8 mouse cellular contexts compared by ENCODE assay signal in the genomic region with DNA sequence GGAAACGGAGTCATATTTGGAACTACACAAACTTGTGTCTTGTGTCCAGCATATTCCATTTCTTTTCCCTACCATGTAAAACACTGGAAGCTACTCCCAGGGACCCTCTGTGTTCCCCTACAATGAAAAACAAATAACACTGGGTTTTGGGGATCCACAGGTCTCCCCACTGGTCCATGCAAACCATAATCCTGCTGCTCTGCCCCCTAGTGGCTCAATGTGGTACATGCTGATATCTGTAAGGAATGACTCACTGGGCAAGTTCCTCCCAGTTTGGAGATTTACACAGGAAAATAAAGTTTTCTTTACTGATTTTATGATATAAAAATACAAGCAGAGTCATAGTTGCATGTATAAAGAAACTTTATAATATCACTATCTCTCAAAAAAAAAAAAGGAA.
A peak's percentile ranks its signal among the peaks of the same experiment; 100 is the strongest.
DNase-seq lines count a peak whose midpoint lies in the region; ATAC-seq and TF ChIP-seq lines count a peak whose summit lies in the region.

No protein-coding gene starts in this region.

- peak; percentile 74 for TF ChIP-seq CTCF in E14TG2a.4 (conservative IDR thresholded peaks at IDR 0.05; ENCODE audit: low read length)
- TF ChIP-seq CTCF in bone marrow, adult 2 months (IDR thresholded peaks at IDR 0.05; ENCODE audit: control insufficient read depth, insufficient read depth, low read length): peak; percentile 48; the same call in 1 of the 2 replicates

- no peaks in the 10 kb centered on the region for H3K27me3 ChIP-seq in heart, embryonic 10.5 days (ENCODE audit: insufficient read depth, poor library complexity, severe bottlenecking)
- no peaks in the 10 kb centered on the region for H3K27me3 ChIP-seq in E14TG2a.4 (ENCODE audit: insufficient read depth, low read length)
- no peaks in the 10 kb centered on the region for H3K27me3 ChIP-seq in liver, embryonic 11.5 days (replicated peaks; ENCODE audit: control insufficient read depth, insufficient read depth, low read length)
- no peaks in the 10 kb centered on the region for H3K27me3 ChIP-seq in hindbrain, embryonic 11.5 days (ENCODE audit: control insufficient read depth, insufficient read depth, low read length)

- no peak for DNase-seq in heart, embryonic 10.5 days (ENCODE audit: low spot score)
- DNase-seq in heart, postnatal 25 days (ENCODE audit: low spot score): no peak
- DNase-seq in liver, embryonic 11.5 days (ENCODE audit: low spot score): no peak
- no peak for DNase-seq in urinary bladder, postnatal 10 days (ENCODE audit: low spot score)
- DNase-seq in hindbrain, embryonic 11.5 days (ENCODE audit: low spot score): no peak

- 0 out of 2 replicates have a peak overlapping the region, but pooled peaks have one; percentile 69 for H3K27ac ChIP-seq in heart, embryonic 10.5 days
- H3K27ac ChIP-seq in bone marrow, adult 2 months (ENCODE audit: control insufficient read depth, insufficient read depth, low read depth, low read length, poor library complexity): no peak overlapping the region
- H3K27ac ChIP-seq in liver, embryonic 11.5 days (ENCODE audit: low read depth, low read length): no peak overlapping the region
- H3K27ac ChIP-seq in hindbrain, embryonic 11.5 days (ENCODE audit: low read depth, low read length): no peak overlapping the region

- intact Hi-C loops in heart, postnatal 25 days (cut with DNase I): loop anchor here (2.0 kb wide), 1 partner anchor 108 kb away; no protein-coding TSS in a partner anchor

- no peak for TF ChIP-seq POLR2A in bone marrow, adult 2 months (IDR thresholded peaks at IDR 0.05; ENCODE audit: borderline replicate concordance, control insufficient read depth, low read depth, low read length)

- H3K4me1 ChIP-seq in heart, embryonic 10.5 days: peaks cover 64% of the 10 kb centered on the region
- H3K4me1 ChIP-seq in E14TG2a.4 (replicated peaks; ENCODE audit: low read depth, low read length): no peaks in the 10 kb centered on the region
- H3K4me1 ChIP-seq in bone marrow, adult 2 months (ENCODE audit: control insufficient read depth, insufficient read depth, low read length): no peaks in the 10 kb centered on the region
- peaks cover 19% of the 10 kb centered on the region for H3K4me1 ChIP-seq in liver, embryonic 11.5 days (replicated peaks; ENCODE audit: control insufficient read depth, insufficient read depth, low read length)
- H3K4me1 ChIP-seq in hindbrain, embryonic 11.5 days (replicated peaks; ENCODE audit: control insufficient read depth, insufficient read depth, low read length): peaks cover 9% of the 10 kb centered on the region

- H3K4me3 ChIP-seq in heart, embryonic 10.5 days: no peak overlapping the region
- no peak overlapping the region for H3K4me3 ChIP-seq in E14TG2a.4 (replicated peaks; ENCODE audit: low read length)
- no peak overlapping the region for H3K4me3 ChIP-seq in bone marrow, adult 2 months (replicated peaks; ENCODE audit: control insufficient read depth, low read depth, low read length)
- H3K4me3 ChIP-seq in liver, embryonic 11.5 days (ENCODE audit: low read depth, low read length): no peak overlapping the region
- H3K4me3 ChIP-seq in hindbrain, embryonic 11.5 days (ENCODE audit: low read depth, low read length): no peak overlapping the region

- peak; percentile 32; the same call in 1 of the 2 replicates for ATAC-seq in liver, embryonic 11.5 days (replicated peaks; ENCODE audit: low FRiP score)
- ATAC-seq in CD4-positive, CD25-positive, alpha-beta regulatory T cell, adult 4 months: no peak
- no peak for ATAC-seq in hindbrain, embryonic 11.5 days (ENCODE audit: low FRiP score)

- H3K9me3 ChIP-seq in heart, embryonic 10.5 days: no peaks in the 10 kb centered on the region
- H3K9me3 ChIP-seq in E14TG2a.4 (ENCODE audit: low read length): no peaks in the 10 kb centered on the region
- no peaks in the 10 kb centered on the region for H3K9me3 ChIP-seq in liver, embryonic 11.5 days (ENCODE audit: control insufficient read depth, low read length)
- H3K9me3 ChIP-seq in hindbrain, embryonic 11.5 days (ENCODE audit: control insufficient read depth, low read length): no peaks in the 10 kb centered on the region

- H3K36me3 ChIP-seq in heart, embryonic 10.5 days: no peaks in the 10 kb centered on the region
- no peaks in the 10 kb centered on the region for H3K36me3 ChIP-seq in E14TG2a.4 (ENCODE audit: insufficient read depth, low read length)
- no peaks in the 10 kb centered on the region for H3K36me3 ChIP-seq in liver, embryonic 11.5 days (ENCODE audit: control insufficient read depth, insufficient read depth, low read length)
- no peaks in the 10 kb centered on the region for H3K36me3 ChIP-seq in hindbrain, embryonic 11.5 days (ENCODE audit: control insufficient read depth, insufficient read depth, low read length)

- no peak overlapping the region for H3K9ac ChIP-seq in liver, embryonic 11.5 days (ENCODE audit: low read depth, low read length)
- H3K9ac ChIP-seq in hindbrain, embryonic 11.5 days (ENCODE audit: low read depth, low read length): no peak overlapping the region

- H3K4me2 ChIP-seq in liver, embryonic 11.5 days: no peak overlapping the region
- H3K4me2 ChIP-seq in hindbrain, embryonic 11.5 days (replicated peaks; ENCODE audit: low read depth, low read length): no peak overlapping the region

- 93% methylated on average over 1 of the region's 1 CpGs for WGBS in heart, embryonic 10.5 days
- 91% methylated on average over 1 of the region's 1 CpGs for WGBS in bone marrow, adult 2 months
- WGBS in liver, embryonic 11.5 days: 91% methylated on average over 1 of the region's 1 CpGs
- WGBS in hindbrain, embryonic 11.5 days: 96% methylated on average over 1 of the region's 1 CpGs
